Mouse (Mus musculus) skeletal muscle tissue, adult 2 months (tissue): Measurements from ENCODE around the gene Gm20388.

ENCODE experiments used
- DNase-seq: peaks from one replicate; pipeline ENCODE4 v3.0.0-alpha.2; 2012; ENCODE audit warnings: low read depth, low spot score

The Gm20388 gene

GRCm38 (mm10) chr8:120288122-120288908 lies 377.7 kb downstream of the Gm20388 start:
- peak; percentile 74 for DNase-seq

GRCm38 (mm10) chr8:120289191-120289590 lies 378.6 kb downstream of the Gm20388 start:
- DNase-seq = no peak

GRCm38 (mm10) chr8:120289698-120290181 lies 379.1 kb downstream of the Gm20388 start:
- DNase-seq = peak; percentile 79

- no peak for DNase-seq
These were observed 380.0 kb downstream of the Gm20388 start for GRCm38 (mm10) chr8:120290614-120291013.

- no peak for DNase-seq
These were observed 381.0 kb downstream of the Gm20388 start for GRCm38 (mm10) chr8:120291650-120292049.

- DNase-seq = no peak
These were observed 381.9 kb downstream of the Gm20388 start for GRCm38 (mm10) chr8:120292316-120293107.

- DNase-seq = no peak
These were observed 383.0 kb downstream of the Gm20388 start for GRCm38 (mm10) chr8:120293421-120294357.

- no peak for DNase-seq
These were observed 384.6 kb downstream of the Gm20388 start for GRCm38 (mm10) chr8:120294982-120295870.

GRCm38 (mm10) chr8:120297000-120297399 lies 386.4 kb downstream of the Gm20388 start:
- DNase-seq = no peak

- no peak for DNase-seq
These were observed 388.2 kb downstream of the Gm20388 start for GRCm38 (mm10) chr8:120298601-120299532.

GRCm38 (mm10) chr8:120300601-120301141 lies 390.0 kb downstream of the Gm20388 start:
- DNase-seq = peak; percentile 78

- DNase-seq = no peak
These were observed 392.5 kb downstream of the Gm20388 start for GRCm38 (mm10) chr8:120302941-120303675.

- DNase-seq = no peak
These were observed 393.5 kb downstream of the Gm20388 start for GRCm38 (mm10) chr8:120304097-120304496.

GRCm38 (mm10) chr8:120305800-120306385 lies 395.3 kb downstream of the Gm20388 start:
- DNase-seq = no peak

- no peak for DNase-seq
These were observed 396.5 kb downstream of the Gm20388 start for GRCm38 (mm10) chr8:120307103-120307502.

GRCm38 (mm10) chr8:120307528-120307927 lies 396.9 kb downstream of the Gm20388 start:
- no peak for DNase-seq

- DNase-seq = no peak
These were observed 397.5 kb downstream of the Gm20388 start for GRCm38 (mm10) chr8:120308131-120308530.

- peak; percentile 86 for DNase-seq
These were observed 397.9 kb downstream of the Gm20388 start for GRCm38 (mm10) chr8:120308553-120308952.
